Mouse (Mus musculus): ENCODE measurements around the gene Fam166a. TPM values are rescaled to one million over a fixed set of nuclear protein-coding genes. Genes with fewer than 3 reads are reported as not detected.

The Fam166a gene
- not detected for total RNA-seq (2021)
- long read RNA-seq, experiment 1: 0 reads
- long read RNA-seq, experiment 2: 0 reads

GRCm38 (mm10) chr2:25218445-25218844 is at the start of gene Fam166a:
Gene Fam166a (plus strand): TSS chr2:25218745.
- DNase-seq: no peak

GRCm38 (mm10) chr2:25169778-25170177 is 48.8 kb upstream of the Fam166a start:
- DNase-seq: no peak

GRCm38 (mm10) chr2:25170326-25171100 is 48.0 kb upstream of the Fam166a start:
- DNase-seq: no peak

GRCm38 (mm10) chr2:25171101-25171768 is 47.3 kb upstream of the Fam166a start:
- DNase-seq: no peak

- DNase-seq: no peak
Measured at GRCm38 (mm10) chr2:25171769-25172153, 46.8 kb upstream of the Fam166a start.

- DNase-seq: no peak
Measured at GRCm38 (mm10) chr2:25172629-25173028, 45.9 kb upstream of the Fam166a start.

GRCm38 (mm10) chr2:25173821-25174220 is 44.7 kb upstream of the Fam166a start:
- DNase-seq: no peak

GRCm38 (mm10) chr2:25174866-25175689 is 43.5 kb upstream of the Fam166a start:
- no peak for DNase-seq

GRCm38 (mm10) chr2:25175690-25176078 is 42.9 kb upstream of the Fam166a start:
- no peak for DNase-seq

- DNase-seq: peak; percentile 6
Measured at GRCm38 (mm10) chr2:25176573-25176972, 42.0 kb upstream of the Fam166a start.

GRCm38 (mm10) chr2:25177076-25177475 is 41.5 kb upstream of the Fam166a start:
- DNase-seq: no peak

- DNase-seq: peak; percentile 65
Measured at GRCm38 (mm10) chr2:25177685-25178084, 40.9 kb upstream of the Fam166a start.

GRCm38 (mm10) chr2:25178285-25178972 is 40.1 kb upstream of the Fam166a start:
- no peak for DNase-seq

- no peak for DNase-seq
Measured at GRCm38 (mm10) chr2:25179566-25180217, 38.9 kb upstream of the Fam166a start.

- peak; percentile 92 for DNase-seq
Measured at GRCm38 (mm10) chr2:25180478-25180903, 38.1 kb upstream of the Fam166a start, which contains the start of gene Nrarp. Gene Nrarp (plus strand): TSS chr2:25180758.

- DNase-seq: no peak
Measured at GRCm38 (mm10) chr2:25180973-25181890, 37.3 kb upstream of the Fam166a start.

- DNase-seq: no peak
Measured at GRCm38 (mm10) chr2:25181891-25182397, 36.6 kb upstream of the Fam166a start.

- no peak for DNase-seq
Measured at GRCm38 (mm10) chr2:25182664-25183063, 35.9 kb upstream of the Fam166a start.

- peak; percentile 3 for DNase-seq
Measured at GRCm38 (mm10) chr2:25183336-25183735, 35.2 kb upstream of the Fam166a start.

- no peak for DNase-seq
Measured at GRCm38 (mm10) chr2:25184496-25184895, 34.0 kb upstream of the Fam166a start.

Measured in gastrocnemius, postnatal 25 days (tissue).